Mouse (Mus musculus) thymus, postnatal 0 days (tissue): ENCODE data around the gene Themis2. TPM values are rescaled to one million over a fixed set of nuclear protein-coding genes. Genes with fewer than 3 reads are reported as not detected.
"Not testable (repeated sequence)": the region's sequence is repeated elsewhere in the genome, so short reads cannot be mapped to it uniquely, and the experiment has no call there.

Experiments
- DNase-seq: peaks from one replicate; pipeline ENCODE4 v3.0.0-alpha.2; 2015; ENCODE audit warnings: low spot score
- polyA plus RNA-seq: library from polyadenylated mRNA; unstranded; fragments of >200 nt; fragmentation: Nextera tagmentation; extraction: Ambion mirVana; gene quantifications from 2 replicates; pipeline ENCODE4 v1.2.1, GENCODE M21; 2015

The Themis2 gene
- polyA plus RNA-seq, 1 experiment from 2014 or later, result 2.7 TPM

GRCm38 (mm10) chr4:132757633-132758351 is 38.4 kb downstream of the Themis2 start:
- no peak for DNase-seq

- no peak for DNase-seq
Observed at GRCm38 (mm10) chr4:132756974-132757373, 39.2 kb downstream of the Themis2 start, which contains the start of gene Smpdl3b. Gene Smpdl3b, minus strand, starts transcription at chr4:132757252.

- DNase-seq, result no peak
Observed at GRCm38 (mm10) chr4:132752992-132753391, 43.2 kb downstream of the Themis2 start.

- DNase-seq, result no peak
Observed at GRCm38 (mm10) chr4:132749258-132749982, 46.8 kb downstream of the Themis2 start.

GRCm38 (mm10) chr4:132748778-132749177 is 47.4 kb downstream of the Themis2 start:
- DNase-seq, result no peak

DNA sequence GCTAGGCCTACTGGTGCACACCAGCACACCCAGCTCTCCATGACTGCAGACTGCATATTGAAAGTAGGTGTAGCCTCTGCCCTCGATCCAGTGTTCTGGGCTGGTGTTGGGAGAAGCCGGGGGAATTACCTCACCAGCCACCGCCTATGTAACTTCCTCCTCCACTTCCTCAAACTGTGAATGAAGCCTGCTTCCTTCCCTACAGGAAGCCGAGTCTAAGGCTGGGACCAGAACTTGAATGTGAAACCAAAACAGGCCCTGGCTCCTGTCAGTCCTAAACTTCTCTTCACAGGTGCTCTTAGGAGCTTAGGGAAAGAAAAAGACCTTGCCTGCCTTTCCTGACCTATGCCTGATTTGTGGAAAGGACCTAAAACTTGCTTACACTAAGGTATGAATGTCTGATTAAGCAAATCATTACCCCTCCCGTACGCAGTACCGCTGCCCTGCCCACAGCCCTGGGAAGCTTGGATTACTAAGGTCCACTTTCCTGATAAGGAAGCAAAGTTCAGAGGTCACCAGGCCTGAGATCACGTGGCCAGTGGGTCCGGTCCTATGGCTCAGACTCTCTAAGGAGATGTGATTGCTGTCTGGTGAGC is 48.4 kb downstream of the Themis2 start:
- peak; percentile 43 for DNase-seq

- DNase-seq, result peak; percentile 39
Observed at GRCm38 (mm10) chr4:132746911-132747517, 49.2 kb downstream of the Themis2 start.

DNA sequence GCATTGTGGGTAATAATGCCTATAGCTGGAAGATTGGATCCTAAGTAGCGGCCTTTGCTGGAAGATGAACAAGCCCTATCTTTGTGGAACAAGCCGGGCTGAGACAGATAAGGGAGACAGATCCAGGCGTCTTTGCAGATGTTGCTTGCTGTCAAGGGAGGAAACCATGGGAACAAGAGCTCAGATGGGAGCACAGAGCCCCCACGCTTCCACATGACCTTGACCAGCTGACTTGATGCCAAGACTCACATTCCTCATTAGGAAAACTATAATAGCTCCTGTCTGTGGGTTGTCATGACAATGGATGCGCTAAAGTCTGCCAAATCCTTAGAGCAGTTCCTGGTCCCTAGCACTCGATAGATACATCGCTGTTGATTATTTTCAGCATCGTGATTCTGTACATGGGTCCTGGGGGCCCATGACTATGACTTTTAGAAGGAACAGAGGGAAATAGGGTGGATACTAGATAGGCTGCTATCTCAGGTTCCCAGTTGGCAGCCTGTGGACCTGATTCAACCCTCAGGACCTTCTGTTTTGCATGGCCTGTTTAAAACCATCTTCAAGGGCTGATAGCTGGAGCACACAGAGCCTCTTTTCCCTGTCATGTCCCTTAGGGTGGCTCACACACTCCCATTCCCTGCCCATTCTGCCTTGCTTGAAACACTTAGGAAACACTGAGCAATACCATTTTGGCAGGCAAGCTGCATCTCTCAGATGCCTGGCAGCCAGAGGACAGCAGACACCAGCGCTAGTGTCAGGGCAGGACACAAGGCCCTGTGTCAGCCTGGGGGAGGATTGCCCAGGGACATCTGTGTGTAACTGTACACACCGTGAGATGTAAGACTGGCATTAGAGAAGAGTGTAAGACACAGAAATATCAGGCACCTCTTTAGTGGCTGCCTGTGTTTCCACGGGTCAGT is 51.9 kb downstream of the Themis2 start:
- DNase-seq, result no peak

DNA sequence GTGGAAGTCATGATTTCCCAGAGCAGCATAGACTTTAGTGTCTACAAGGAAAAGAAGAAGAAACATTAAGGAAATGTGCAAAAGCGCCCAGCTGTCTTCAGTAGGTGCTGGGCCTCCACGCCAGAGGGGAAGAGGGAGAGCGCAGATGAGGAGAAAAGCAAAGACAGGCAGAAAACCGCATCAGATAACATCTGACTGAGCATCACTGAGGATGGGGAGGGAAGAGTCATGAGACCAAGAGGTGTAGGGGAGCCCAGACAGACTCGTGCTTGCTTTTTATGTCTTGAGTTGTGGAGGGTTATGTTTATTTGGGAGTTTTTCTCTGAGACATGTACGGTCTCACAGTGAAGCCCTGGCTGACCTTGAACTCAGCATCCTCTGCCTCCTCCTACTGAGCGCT is 54.7 kb downstream of the Themis2 start:
- peak; percentile 25 for DNase-seq

DNA sequence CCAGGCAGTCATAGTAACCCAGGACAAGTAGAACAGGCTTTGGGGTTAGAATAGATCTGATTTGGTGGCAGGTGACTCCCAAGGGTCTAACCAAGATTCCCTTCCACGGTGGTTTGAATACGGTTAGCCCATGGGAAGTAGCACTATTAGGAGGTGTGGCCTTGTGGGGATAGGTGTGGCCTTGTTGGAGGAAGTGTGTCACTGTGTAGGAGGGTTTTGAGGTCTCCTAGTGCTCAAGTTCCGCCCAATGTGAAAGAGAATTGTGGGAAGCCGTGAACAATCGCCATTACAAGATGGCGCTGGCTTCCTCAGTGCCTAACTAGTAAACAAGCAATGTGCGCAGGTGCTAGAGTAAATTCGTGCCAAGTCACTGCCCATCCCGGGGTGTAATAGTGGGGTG is 59.0 kb downstream of the Themis2 start:
- DNase-seq, result not testable (repeated sequence)

GRCm38 (mm10) chr4:132735894-132736293 is 60.3 kb downstream of the Themis2 start:
- DNase-seq, result no peak

GRCm38 (mm10) chr4:132735389-132735788 is 60.8 kb downstream of the Themis2 start:
- no peak for DNase-seq

GRCm38 (mm10) chr4:132734766-132735165 is 61.4 kb downstream of the Themis2 start:
- no peak for DNase-seq

GRCm38 (mm10) chr4:132733071-132733770 is 63.0 kb downstream of the Themis2 start:
- DNase-seq, result no peak

GRCm38 (mm10) chr4:132732148-132732684 is 64.0 kb downstream of the Themis2 start, which contains the start of gene Xkr8:
Gene Xkr8, minus strand, starts transcription at chr4:132732546.
- peak; percentile 76 for DNase-seq
